Mouse (Mus musculus): ENCODE results near the gene Acan. TPM values are rescaled to one million over a fixed set of nuclear protein-coding genes. Genes with fewer than 3 reads are reported as not detected.
A peak's percentile ranks its signal among the peaks of the same experiment; 100 is the strongest.

The Acan gene
- polyA plus RNA-seq, 2 experiments from 2014 or later, result not detected

DNA sequence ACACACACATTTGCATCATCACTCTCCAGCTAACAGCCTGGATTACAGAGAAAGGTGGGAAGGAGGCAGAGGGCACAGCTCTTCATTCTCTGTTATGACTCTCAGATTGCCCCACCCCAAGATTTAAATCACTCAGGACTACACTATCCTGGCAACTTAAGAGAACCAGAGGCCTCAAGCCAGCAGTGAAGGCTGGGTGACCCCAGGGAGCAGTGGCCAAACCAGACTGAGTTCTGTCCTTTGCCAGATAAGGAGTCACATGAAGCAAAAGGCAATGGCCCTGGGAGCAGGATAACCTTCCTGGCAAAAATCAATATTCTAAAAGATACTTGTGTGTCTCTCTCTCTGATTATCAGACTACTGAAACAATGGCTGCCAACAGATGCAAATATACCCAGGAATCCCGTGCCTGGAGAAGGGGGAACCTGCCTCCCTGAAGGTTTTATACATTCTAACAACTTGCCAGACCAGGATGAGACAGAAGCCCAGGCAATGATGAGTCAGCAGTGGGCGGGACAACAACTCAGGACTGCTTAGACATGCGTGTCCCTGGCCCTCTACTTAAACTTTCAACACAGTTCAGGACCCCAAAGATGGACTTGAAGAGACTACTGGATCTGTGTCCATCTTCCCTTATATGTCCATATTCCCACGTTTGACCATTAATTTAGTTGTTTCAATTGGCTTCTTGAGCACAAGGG, 86.8 kb downstream of the Acan start:
- no peak for ATAC-seq

DNA sequence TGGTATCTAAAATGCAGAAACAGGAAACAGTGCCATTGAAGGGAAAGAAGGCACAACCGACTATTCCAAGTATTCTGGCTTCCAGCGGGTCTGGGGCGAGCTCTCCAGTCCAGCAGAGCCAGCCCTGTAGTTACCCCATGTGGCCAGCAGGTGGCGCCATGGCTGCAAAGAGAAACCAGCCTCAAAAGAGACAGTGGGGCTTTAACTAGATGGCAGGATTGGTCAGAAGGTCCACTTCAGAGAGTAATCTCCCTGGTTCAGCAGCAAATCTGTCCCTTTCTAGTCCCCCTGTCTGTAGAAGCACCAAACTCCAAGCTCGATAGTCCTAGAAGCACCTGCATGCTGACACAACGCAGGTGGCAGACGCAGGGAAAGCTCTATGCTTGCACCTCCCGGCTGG, 87.6 kb downstream of the Acan start:
- no peak for ATAC-seq

DNA sequence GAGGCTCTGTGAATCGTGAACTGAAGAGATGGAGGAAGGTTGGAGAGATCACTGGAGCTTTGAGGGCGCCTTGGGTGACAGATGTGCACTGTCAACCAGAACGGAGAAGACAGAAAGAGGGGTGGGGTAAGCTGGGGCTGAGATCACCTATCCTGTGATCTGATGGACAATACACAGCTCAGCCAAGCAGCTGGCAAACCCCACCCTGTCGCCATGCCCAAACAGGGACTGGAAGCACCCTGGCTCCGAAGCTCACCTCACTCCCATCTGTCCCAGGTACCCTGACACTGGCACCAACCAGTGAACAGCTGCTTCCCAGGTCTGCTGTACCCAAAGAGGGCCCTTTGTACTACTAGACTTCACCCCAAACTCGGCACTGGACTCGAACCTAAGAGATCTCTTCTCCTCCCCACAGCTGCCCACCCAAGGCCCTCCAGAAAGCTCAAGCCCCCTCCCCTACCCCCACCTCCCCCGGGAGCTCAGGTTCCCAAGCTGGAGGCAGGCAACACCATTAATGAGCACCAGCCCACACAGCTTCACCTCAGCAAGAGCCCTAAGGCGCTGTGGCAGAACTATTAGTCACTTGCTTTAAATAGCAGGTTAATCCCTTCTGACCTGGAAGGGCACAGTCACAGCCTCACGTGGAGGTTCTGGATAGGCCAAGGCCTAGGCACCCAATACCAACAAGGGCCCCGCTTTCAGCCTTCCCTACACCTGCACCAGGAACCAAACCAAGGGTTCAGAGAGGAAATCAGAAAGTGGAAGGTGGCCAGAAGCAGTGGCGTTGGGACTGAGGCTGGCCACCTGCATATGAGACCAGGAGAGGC, 93.9 kb downstream of the Acan start:
- ATAC-seq, result no peak

DNA sequence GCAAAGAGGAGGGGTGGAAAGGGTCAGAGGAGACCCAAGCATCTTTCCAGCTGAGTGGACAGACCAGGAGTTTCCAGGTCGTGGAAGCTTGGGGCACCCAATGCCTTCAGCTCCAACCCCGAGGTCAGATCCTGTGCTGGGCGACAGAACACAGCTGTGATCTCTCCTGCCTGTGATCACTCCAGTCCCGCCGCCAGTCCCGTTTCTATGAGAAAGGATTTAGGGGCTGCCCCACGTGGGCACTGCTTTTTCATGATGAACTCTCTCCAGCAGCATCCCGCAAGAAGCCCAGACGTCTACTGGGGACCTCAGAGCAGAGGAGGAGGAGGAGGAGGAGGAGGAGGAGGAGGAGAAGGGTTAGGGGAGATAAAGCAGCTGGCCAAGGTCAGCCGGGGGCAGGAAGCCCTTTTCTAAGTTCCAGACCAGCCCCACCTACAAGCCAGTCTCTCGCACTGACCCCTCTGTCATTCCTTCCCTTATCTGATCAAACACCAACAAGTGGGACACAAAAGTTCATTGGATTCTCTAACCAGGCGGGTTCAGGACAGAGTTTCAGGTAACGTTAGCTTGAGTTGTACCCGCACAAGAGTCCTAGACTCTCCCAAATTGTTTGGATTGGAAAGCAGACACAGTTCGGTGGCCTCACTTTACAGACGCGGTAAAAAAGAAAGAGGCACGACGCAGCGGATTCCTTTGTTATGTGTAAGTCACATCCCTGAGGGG, 94.8 kb downstream of the Acan start:
- no peak for ATAC-seq

DNA sequence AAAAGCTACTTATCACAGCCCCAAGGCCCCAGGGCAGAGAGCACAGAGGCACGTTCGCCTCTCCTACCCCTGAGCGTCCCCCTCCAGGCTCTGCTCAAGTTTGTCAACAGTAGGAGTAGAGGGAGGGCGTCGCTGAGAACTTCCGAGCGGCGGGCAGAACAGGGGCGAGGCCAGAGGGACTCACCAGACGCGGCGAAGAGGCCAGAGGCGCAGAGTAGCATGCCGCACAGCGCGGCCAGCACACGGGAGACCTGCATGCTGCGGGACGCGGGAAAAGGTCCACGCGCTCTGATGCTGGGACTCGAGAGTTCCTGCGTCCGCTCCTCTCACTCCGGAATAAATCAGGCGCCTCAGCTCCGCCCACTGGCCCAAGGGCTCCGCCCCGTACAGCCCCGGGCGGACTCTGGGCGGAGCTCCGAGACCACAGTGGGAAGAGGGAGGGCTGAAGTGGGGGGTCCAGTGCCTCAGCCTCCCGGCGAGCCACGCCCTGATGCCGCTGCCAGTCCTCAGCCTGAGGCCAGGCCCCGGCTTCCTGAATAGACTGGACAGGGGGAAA, 95.5 kb downstream of the Acan start, which contains the start of gene Mfge8:
Gene Mfge8 (minus strand): TSS at position 350 of the 556 bp plus-strand sequence.
- ATAC-seq, result peak; percentile 90

DNA sequence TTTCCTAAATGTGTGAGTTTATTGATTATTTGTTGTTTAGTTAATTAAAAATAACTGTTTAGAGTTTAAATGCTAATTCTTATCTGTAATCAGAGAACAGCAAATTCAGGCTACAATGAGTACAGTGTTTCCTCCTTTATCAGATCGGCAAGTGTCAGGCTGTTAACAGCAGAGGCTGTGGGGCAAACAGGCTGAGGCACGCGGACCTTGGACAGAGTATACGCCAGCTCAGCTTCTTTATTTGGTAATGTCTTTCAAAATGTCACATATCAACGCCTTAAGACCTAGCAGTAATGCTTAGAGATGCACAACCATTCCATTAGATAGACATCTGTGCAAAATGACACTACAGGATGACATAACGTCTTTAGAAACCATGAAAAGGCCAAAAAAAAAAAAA, 96.2 kb downstream of the Acan start:
- ATAC-seq, result no peak

DNA sequence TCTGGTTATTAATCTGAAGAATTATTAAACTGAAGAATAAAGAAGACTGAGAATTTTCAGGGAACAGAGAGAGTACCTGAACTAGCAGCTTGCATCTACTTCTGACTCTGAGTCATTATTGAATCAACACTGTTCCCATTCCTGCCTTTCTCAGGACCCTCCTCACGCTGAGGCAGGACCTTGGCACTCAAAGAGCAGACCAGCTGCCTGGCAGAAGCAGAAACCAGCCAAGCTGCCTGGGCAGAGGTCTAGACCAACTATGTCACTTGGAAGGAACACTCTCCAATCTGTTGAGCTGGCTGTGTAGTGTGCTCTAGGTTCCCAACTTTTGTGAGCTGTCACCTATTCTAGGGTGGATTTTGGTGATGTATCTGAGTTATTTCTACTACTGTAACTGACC, 106.1 kb downstream of the Acan start:
- no peak for ATAC-seq

Other genes with a start within 250 kb of the Acan start
- gene Det1, start 206.2 kb upstream of the Acan start, polyA plus RNA-seq (2017; shearing (Covaris generic)), result 10 to 100 TPM; 18.5 to 24.1 TPM
- gene Aen, start 157.6 kb upstream of the Acan start, polyA plus RNA-seq (2017; shearing (Covaris generic)), result 10 to 100 TPM; 21.7 to 28.3 TPM
- gene Isg20, start 140.1 kb upstream of the Acan start, polyA plus RNA-seq (2017; shearing (Covaris generic)), result 100 to 1,000 TPM; 108 to 134 TPM
- gene Hapln3, start 77.5 kb downstream of the Acan start, polyA plus RNA-seq (2017; shearing (Covaris generic)), result not detected
- 10 to 100 TPM; 17.4 to 29.5 TPM for gene Mfge8, start 95.6 kb downstream of the Acan start, polyA plus RNA-seq (2017; shearing (Covaris generic))
- gene Abhd2, start 219.7 kb downstream of the Acan start, polyA plus RNA-seq (2017; shearing (Covaris generic)), result 10 to 100 TPM; 14.8 to 25.8 TPM